Mouse (Mus musculus): ENCODE measurements around the gene Spata1. TPM values are rescaled to one million over a fixed set of nuclear protein-coding genes. Genes with fewer than 3 reads are reported as not detected.
A peak's percentile ranks its signal among the peaks of the same experiment; 100 is the strongest.
"Not testable (repeated sequence)": the region's sequence is repeated elsewhere in the genome, so short reads cannot be mapped to it uniquely, and the experiment has no call there.

The Spata1 gene
- polyA plus RNA-seq, 1 experiment = 2.5 TPM

DNA sequence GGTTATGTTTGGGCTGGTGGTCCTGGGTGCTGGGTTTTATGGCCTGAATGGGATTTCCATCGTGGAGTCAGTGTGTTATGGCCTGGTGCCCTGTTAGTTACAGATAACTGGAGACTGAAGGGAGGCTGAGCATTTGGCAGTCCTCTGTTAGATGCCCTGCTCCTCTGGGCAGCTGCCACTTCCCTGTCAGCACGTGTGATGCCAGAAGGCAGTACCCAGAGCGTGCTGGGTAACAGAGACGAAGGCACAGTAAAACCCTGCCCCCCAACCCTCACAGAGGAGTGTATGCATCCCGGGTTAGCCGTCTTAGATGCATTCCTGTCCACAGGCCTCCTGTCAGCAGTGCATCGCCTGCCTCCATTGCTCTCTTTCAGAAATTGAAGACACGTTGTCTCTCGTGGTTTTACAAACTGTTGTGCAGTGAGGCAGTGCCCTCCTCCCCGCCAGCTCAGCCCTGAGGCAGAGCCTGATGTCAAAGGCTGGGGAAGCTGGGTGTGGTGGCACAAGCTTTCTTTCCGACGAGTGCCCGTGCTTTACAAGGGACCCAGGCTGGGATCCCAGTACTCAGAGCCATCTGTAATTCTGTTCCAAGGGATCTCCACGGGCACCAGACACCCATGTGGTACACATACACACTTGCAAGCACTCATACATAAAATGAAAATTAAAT lies 65.7 kb downstream of the Spata1 start:
- H3K4me1 ChIP-seq (replicated peaks; ENCODE audit: control insufficient read depth, insufficient read depth, low read length) = no peaks in the 10 kb centered on the region
- H3K27me3 ChIP-seq (ENCODE audit: control insufficient read depth, insufficient read depth, low read length) = no peaks in the 10 kb centered on the region
- no peak overlapping the region for H3K4me3 ChIP-seq (ENCODE audit: control insufficient read depth, insufficient read depth, low read length)
- no peaks in the 10 kb centered on the region for H3K36me3 ChIP-seq (ENCODE audit: control insufficient read depth, insufficient read depth, low read length)
- no peak overlapping the region for H3K27ac ChIP-seq (ENCODE audit: control insufficient read depth, insufficient read depth, low read length)
- DNase-seq = no peak
- no peak for TF ChIP-seq CTCF (IDR thresholded peaks at IDR 0.05; ENCODE audit: borderline replicate concordance, control insufficient read depth, extremely low read depth, insufficient read depth, low read length, poor library complexity)
- no peak for TF ChIP-seq POLR2A (IDR thresholded peaks at IDR 0.05; ENCODE audit: control insufficient read depth, extremely low read depth, insufficient read depth, low read length, poor library complexity)
- WGBS = 83% methylated on average over 14 of the region's 14 CpGs

GRCm38 (mm10) chr3:146433063-146433462 lies 66.5 kb downstream of the Spata1 start:
- H3K4me1 ChIP-seq (replicated peaks; ENCODE audit: control insufficient read depth, insufficient read depth, low read length); H3K27ac ChIP-seq (ENCODE audit: control insufficient read depth, insufficient read depth, low read length); H3K36me3 ChIP-seq (ENCODE audit: control insufficient read depth, insufficient read depth, low read length); H3K4me3 ChIP-seq (ENCODE audit: control insufficient read depth, insufficient read depth, low read length); H3K27me3 ChIP-seq (ENCODE audit: control insufficient read depth, insufficient read depth, low read length); DNase-seq: not testable (repeated sequence)
- 97% methylated on average over 11 of the region's 11 CpGs for WGBS

DNA sequence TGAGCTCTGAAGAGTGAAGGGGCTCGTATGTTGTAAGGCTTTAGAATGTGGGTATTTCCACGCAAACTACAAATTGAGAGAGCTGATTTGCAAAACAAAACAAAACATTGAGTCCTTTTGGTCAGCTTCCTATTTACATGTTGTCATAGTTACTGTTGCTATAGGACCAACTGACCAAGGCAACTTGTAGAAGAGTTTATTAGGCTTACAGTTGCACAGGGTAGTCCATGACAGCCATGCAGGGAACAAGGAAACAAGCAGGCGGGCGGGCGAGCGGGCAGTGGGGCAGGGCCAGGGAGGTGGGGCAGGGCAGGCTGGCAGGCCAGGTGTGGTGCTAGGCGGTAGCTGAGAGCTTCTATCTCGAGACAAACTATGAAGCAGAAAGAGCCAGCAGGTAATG lies 73.1 kb downstream of the Spata1 start:
- Histone ChIP-seq H3K27ac (ENCODE audit: control insufficient read depth, insufficient read depth, low read length) (no peak overlapping the region), H3K27me3 (ENCODE audit: control insufficient read depth, insufficient read depth, low read length) (no peaks in the 10 kb centered on the region), H3K4me1 (replicated peaks; ENCODE audit: control insufficient read depth, insufficient read depth, low read length) (no peaks in the 10 kb centered on the region), H3K36me3 (ENCODE audit: control insufficient read depth, insufficient read depth, low read length) (no peaks in the 10 kb centered on the region; the same call in 1 of the 2 replicates), H3K4me3 (ENCODE audit: control insufficient read depth, insufficient read depth, low read length) (no peak overlapping the region)
- WGBS = 96% methylated on average over 8 of the region's 8 CpGs
- TF ChIP-seq POLR2A (IDR thresholded peaks at IDR 0.05; ENCODE audit: control insufficient read depth, extremely low read depth, insufficient read depth, low read length, poor library complexity) (no peak), CTCF (IDR thresholded peaks at IDR 0.05; ENCODE audit: borderline replicate concordance, control insufficient read depth, extremely low read depth, insufficient read depth, low read length, poor library complexity) (no peak)
- DNase-seq = no peak

DNA sequence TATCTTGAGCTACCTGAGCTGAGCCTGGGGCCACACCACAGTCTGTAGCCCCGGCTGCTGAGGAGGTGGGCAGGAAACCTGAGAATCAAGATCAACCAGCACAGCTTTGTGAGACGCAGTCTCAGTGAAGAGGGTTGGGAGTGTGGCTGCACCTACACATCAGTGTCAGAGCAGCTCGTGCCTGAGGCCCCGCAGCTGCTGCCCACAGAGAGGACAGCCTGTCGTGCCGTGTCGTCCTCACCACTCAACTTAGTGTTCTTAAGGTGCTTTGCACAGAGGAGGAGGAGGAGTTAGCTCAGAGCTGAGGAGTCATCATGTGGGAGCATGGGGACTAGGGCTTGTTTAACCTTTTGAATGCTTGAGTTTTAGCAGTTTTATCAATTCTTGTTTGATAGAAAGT lies 73.7 kb downstream of the Spata1 start:
- no peak overlapping the region for H3K4me3 ChIP-seq (ENCODE audit: control insufficient read depth, insufficient read depth, low read length)
- WGBS = 91% methylated on average over 7 of the region's 7 CpGs
- DNase-seq = no peak
- H3K4me1 ChIP-seq (replicated peaks; ENCODE audit: control insufficient read depth, insufficient read depth, low read length) = no peaks in the 10 kb centered on the region
- TF ChIP-seq CTCF (IDR thresholded peaks at IDR 0.05; ENCODE audit: borderline replicate concordance, control insufficient read depth, extremely low read depth, insufficient read depth, low read length, poor library complexity) (no peak), POLR2A (IDR thresholded peaks at IDR 0.05; ENCODE audit: control insufficient read depth, extremely low read depth, insufficient read depth, low read length, poor library complexity) (no peak)
- no peaks in the 10 kb centered on the region for H3K27me3 ChIP-seq (ENCODE audit: control insufficient read depth, insufficient read depth, low read length)
- H3K36me3 ChIP-seq (ENCODE audit: control insufficient read depth, insufficient read depth, low read length) = no peaks in the 10 kb centered on the region; the same call in 1 of the 2 replicates
- H3K27ac ChIP-seq (ENCODE audit: control insufficient read depth, insufficient read depth, low read length) = no peak overlapping the region

DNA sequence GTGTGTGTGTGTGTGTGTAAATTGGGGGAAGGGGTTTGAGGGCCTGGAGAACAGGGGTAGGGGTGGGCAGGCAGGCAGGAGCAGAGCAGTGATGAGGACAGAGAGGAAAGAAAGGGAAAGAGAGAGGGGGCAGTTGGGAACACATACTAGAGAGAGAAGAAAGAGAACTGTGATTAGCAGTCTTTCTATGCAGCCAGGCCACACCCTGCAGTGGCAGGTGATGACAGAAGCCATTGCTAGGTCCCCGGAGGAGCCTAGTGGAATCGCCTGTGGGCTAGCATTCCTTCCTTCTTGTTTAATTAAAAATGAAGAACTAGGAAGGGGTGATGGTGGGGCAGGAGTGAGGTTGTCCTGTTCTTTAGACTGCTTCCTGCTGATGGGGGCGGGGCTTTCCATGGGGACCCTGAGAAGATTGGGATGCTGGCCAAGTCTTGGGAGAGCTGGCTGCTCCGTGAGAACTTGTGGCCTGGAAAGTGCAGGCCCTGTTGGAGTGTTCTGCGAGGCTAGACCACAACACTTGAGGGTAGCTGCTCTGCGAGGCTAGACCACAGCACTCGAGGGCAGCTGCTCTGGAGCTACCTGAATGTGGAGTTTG lies 75.2 kb downstream of the Spata1 start:
- DNase-seq = no peak
- H3K27ac ChIP-seq (ENCODE audit: control insufficient read depth, insufficient read depth, low read length) = no peak overlapping the region
- TF ChIP-seq CTCF (IDR thresholded peaks at IDR 0.05; ENCODE audit: borderline replicate concordance, control insufficient read depth, extremely low read depth, insufficient read depth, low read length, poor library complexity) = no peak
- TF ChIP-seq POLR2A (IDR thresholded peaks at IDR 0.05; ENCODE audit: control insufficient read depth, extremely low read depth, insufficient read depth, low read length, poor library complexity) = no peak
- WGBS = 90% methylated on average over 7 of the region's 7 CpGs
- no peak overlapping the region for H3K4me3 ChIP-seq (ENCODE audit: control insufficient read depth, insufficient read depth, low read length)
- no peaks in the 10 kb centered on the region for H3K4me1 ChIP-seq (replicated peaks; ENCODE audit: control insufficient read depth, insufficient read depth, low read length)
- H3K36me3 ChIP-seq (ENCODE audit: control insufficient read depth, insufficient read depth, low read length) = peaks cover 1% of the 10 kb centered on the region
- H3K27me3 ChIP-seq (ENCODE audit: control insufficient read depth, insufficient read depth, low read length) = no peaks in the 10 kb centered on the region

DNA sequence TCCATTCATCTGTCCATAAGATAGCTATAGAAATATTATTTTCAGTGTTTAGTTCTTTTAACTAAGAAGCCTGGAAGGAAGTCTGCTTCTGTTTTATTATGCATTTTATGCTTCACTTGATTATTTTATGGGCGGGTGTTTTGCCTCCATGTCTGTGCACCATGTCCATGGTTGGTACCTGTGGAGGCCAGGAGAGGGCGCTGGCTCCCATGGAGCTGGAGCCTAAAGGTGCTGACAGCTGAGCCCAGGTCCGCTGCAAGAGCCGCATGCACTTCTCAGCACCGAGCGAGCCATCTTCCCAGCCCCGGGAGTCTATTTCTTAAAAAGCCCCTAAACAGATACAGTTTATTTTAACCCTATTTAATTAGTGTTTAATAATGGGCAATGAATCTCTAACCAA lies 75.8 kb downstream of the Spata1 start:
- Histone ChIP-seq H3K4me3 (ENCODE audit: control insufficient read depth, insufficient read depth, low read length) (no peak overlapping the region), H3K27me3 (ENCODE audit: control insufficient read depth, insufficient read depth, low read length) (no peaks in the 10 kb centered on the region), H3K27ac (ENCODE audit: control insufficient read depth, insufficient read depth, low read length) (no peak overlapping the region), H3K36me3 (ENCODE audit: control insufficient read depth, insufficient read depth, low read length) (peaks cover 4% of the 10 kb centered on the region), H3K4me1 (replicated peaks; ENCODE audit: control insufficient read depth, insufficient read depth, low read length) (no peaks in the 10 kb centered on the region)
- TF ChIP-seq CTCF (IDR thresholded peaks at IDR 0.05; ENCODE audit: borderline replicate concordance, control insufficient read depth, extremely low read depth, insufficient read depth, low read length, poor library complexity) (no peak), POLR2A (IDR thresholded peaks at IDR 0.05; ENCODE audit: control insufficient read depth, extremely low read depth, insufficient read depth, low read length, poor library complexity) (no peak)
- peak; percentile 13 for DNase-seq
- WGBS = 94% methylated on average over 7 of the region's 7 CpGs

- H3K27me3 ChIP-seq (ENCODE audit: control insufficient read depth, insufficient read depth, low read length) = no peaks in the 10 kb centered on the region
- peaks cover 4% of the 10 kb centered on the region; the same call in 1 of the 2 replicates for H3K36me3 ChIP-seq (ENCODE audit: control insufficient read depth, insufficient read depth, low read length)
- no peaks in the 10 kb centered on the region for H3K4me1 ChIP-seq (replicated peaks; ENCODE audit: control insufficient read depth, insufficient read depth, low read length)
- WGBS = 14% methylated on average over 8 of the region's 8 CpGs
- TF ChIP-seq POLR2A (IDR thresholded peaks at IDR 0.05; ENCODE audit: control insufficient read depth, extremely low read depth, insufficient read depth, low read length, poor library complexity) (no peak), CTCF (IDR thresholded peaks at IDR 0.05; ENCODE audit: borderline replicate concordance, control insufficient read depth, extremely low read depth, insufficient read depth, low read length, poor library complexity) (no peak)
- H3K27ac ChIP-seq (ENCODE audit: control insufficient read depth, insufficient read depth, low read length) = no peak overlapping the region
- DNase-seq = no peak
- H3K4me3 ChIP-seq (ENCODE audit: control insufficient read depth, insufficient read depth, low read length) = no peak overlapping the region
Observed at GRCm38 (mm10) chr3:146421787-146422186, 77.8 kb downstream of the Spata1 start.

Measured in thymus, adult 2 months (tissue).